ENCODE assay signal across 10 mouse cellular contexts in the genomic region with DNA sequence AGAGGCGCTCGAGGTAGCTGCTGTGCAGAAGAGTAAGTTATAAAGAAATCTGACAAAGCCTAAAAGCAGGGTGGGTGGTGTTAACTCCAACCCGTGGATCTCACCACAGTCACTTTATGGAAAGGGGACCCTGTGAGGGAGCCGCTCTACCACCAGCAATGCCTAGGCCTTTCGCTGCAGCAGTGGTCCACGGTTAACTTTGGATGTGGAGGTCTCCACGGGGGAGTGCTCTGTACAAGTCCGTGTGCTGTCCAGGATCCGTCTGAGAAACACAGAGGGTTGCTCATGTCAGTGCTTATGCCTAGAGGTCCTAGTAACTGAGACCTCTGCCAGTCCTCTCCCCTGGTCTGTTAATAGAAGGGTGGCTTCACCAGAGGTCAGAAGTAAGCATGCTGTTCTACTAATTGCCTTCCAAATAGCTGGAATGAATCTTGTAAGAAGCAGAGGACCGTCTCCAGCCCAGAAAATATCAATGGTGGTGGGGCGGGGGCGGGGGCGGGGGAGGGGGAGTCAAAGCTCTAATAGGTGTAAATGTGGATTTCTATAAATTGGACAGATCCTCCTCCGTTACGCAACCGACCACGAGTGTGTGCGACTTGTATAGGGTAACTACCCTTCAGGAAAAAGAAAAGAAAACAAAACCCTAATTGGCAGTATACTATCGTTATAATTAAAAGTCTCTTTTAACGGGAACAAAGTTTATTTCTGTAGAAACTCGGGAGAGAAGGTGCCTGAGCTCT.
A peak's percentile ranks its signal among the peaks of the same experiment; 100 is the strongest.
DNase-seq lines count a peak whose midpoint lies in the region; ATAC-seq and TF ChIP-seq lines count a peak whose summit lies in the region.
"Had no signal": no experiment of that assay in that cellular context is flagged by ENCODE, and none has a peak within 500 bp of the region (broad histone marks: within the 10 kb centered on the region; RNA-seq: fewer than 3 reads in every experiment).

No protein-coding gene starts in this region.

- H3K4me1 ChIP-seq in heart, embryonic 13.5 days: peaks cover 17% of the 10 kb centered on the region
- no peaks in the 10 kb centered on the region for H3K4me1 ChIP-seq in stomach, embryonic 14.5 days (ENCODE audit: control insufficient read depth, insufficient read depth, low read length)
- no peaks in the 10 kb centered on the region for H3K4me1 ChIP-seq in stomach, postnatal 0 days (replicated peaks; ENCODE audit: control insufficient read depth, insufficient read depth)
- peaks cover 26% of the 10 kb centered on the region for H3K4me1 ChIP-seq in limb, embryonic 14.5 days (ENCODE audit: control insufficient read depth, insufficient read depth, low read length)
- H3K4me1 ChIP-seq in stomach, embryonic 16.5 days (ENCODE audit: control insufficient read depth, insufficient read depth, low read length): no peaks in the 10 kb centered on the region; the same call in 1 of the 2 replicates

- no peak for ATAC-seq in heart, embryonic 13.5 days (ENCODE audit: extremely low read depth, insufficient number of reproducible peaks, low FRiP score, low TSS enrichment)
- ATAC-seq in stomach, embryonic 14.5 days (ENCODE audit: insufficient number of reproducible peaks, insufficient read depth, low FRiP score, low read depth): no peak
- ATAC-seq in stomach, postnatal 0 days (ENCODE audit: low FRiP score, low TSS enrichment): no peak
- no peak for ATAC-seq in limb, embryonic 14.5 days (ENCODE audit: low FRiP score, low read depth)
- no peak for ATAC-seq in stomach, embryonic 16.5 days (ENCODE audit: insufficient read depth, low FRiP score)
- ATAC-seq: Patski had no signal

- intact Hi-C loops in heart, postnatal 14 days (cut with DNase I): no loop called here

- H3K27me3 ChIP-seq in heart, embryonic 13.5 days (replicated peaks): peaks cover 80% of the 10 kb centered on the region
- H3K27me3 ChIP-seq in stomach, embryonic 14.5 days (ENCODE audit: control insufficient read depth, insufficient read depth, low read length): no peaks in the 10 kb centered on the region
- no peaks in the 10 kb centered on the region for H3K27me3 ChIP-seq in stomach, postnatal 0 days (ENCODE audit: control insufficient read depth, insufficient read depth, low read length)
- no peaks in the 10 kb centered on the region for H3K27me3 ChIP-seq in limb, embryonic 14.5 days (ENCODE audit: control insufficient read depth, insufficient read depth, low read length)
- H3K27me3 ChIP-seq in stomach, embryonic 16.5 days (ENCODE audit: control insufficient read depth, insufficient read depth, low read length): no peaks in the 10 kb centered on the region

- TF ChIP-seq EP300 in stomach, postnatal 0 days (optimal IDR thresholded peaks at IDR 0.05): no peak

- peak overlapping the region; percentile 58 for H3K9ac ChIP-seq in heart, embryonic 13.5 days
- H3K9ac ChIP-seq in stomach, embryonic 14.5 days (replicated peaks; ENCODE audit: low read depth, low read length): no peak overlapping the region
- H3K9ac ChIP-seq in stomach, postnatal 0 days (ENCODE audit: low read length): no peak overlapping the region
- H3K9ac ChIP-seq in limb, embryonic 14.5 days (ENCODE audit: low read depth, low read length, severe bottlenecking): no peak overlapping the region
- H3K9ac ChIP-seq in stomach, embryonic 16.5 days (ENCODE audit: low read length): no peak overlapping the region

- peak overlapping the region; percentile 62 for H3K4me2 ChIP-seq in heart, embryonic 13.5 days
- 0 out of 2 replicates have a peak overlapping the region, but pooled peaks have one; percentile 1 for H3K4me2 ChIP-seq in stomach, embryonic 14.5 days (replicated peaks; ENCODE audit: low read depth, low read length)
- no peak overlapping the region; the same call in 1 of the 2 replicates for H3K4me2 ChIP-seq in stomach, postnatal 0 days (replicated peaks; ENCODE audit: low read depth)
- peak overlapping the region; percentile 29; the same call in 1 of the 2 replicates for H3K4me2 ChIP-seq in limb, embryonic 14.5 days (replicated peaks; ENCODE audit: low read depth, low read length, severe bottlenecking)
- H3K4me2 ChIP-seq in stomach, embryonic 16.5 days (ENCODE audit: low read depth, low read length): peak overlapping the region; percentile 33

- H3K27ac ChIP-seq in heart, embryonic 13.5 days (replicated peaks): no peak overlapping the region
- no peak overlapping the region for H3K27ac ChIP-seq in stomach, embryonic 14.5 days (ENCODE audit: low read length)
- H3K27ac ChIP-seq in stomach, postnatal 0 days (replicated peaks): no peak overlapping the region
- H3K27ac ChIP-seq in limb, embryonic 14.5 days (replicated peaks; ENCODE audit: low read depth, low read length): no peak overlapping the region
- no peak overlapping the region for H3K27ac ChIP-seq in stomach, embryonic 16.5 days (ENCODE audit: low read length)

- WGBS in heart, embryonic 13.5 days: 28% methylated on average over 21 of the region's 21 CpGs
- WGBS in stomach, embryonic 14.5 days: 40% methylated on average over 21 of the region's 21 CpGs
- WGBS in stomach, postnatal 0 days: 43% methylated on average over 21 of the region's 21 CpGs
- 31% methylated on average over 21 of the region's 21 CpGs for WGBS in limb, embryonic 14.5 days
- WGBS in stomach, embryonic 16.5 days: 47% methylated on average over 21 of the region's 21 CpGs

- H3K9me3 ChIP-seq in heart, embryonic 13.5 days: no peaks in the 10 kb centered on the region
- no peaks in the 10 kb centered on the region; the same call in 1 of the 2 replicates for H3K9me3 ChIP-seq in stomach, embryonic 14.5 days (ENCODE audit: control insufficient read depth, low read depth, low read length)
- no peaks in the 10 kb centered on the region for H3K9me3 ChIP-seq in stomach, postnatal 0 days (ENCODE audit: control insufficient read depth, low read length)
- H3K9me3 ChIP-seq in limb, embryonic 14.5 days (ENCODE audit: control insufficient read depth, low read length): no peaks in the 10 kb centered on the region
- H3K9me3 ChIP-seq in stomach, embryonic 16.5 days (replicated peaks; ENCODE audit: control insufficient read depth, low read length): no peaks in the 10 kb centered on the region

- no peak for TF ChIP-seq CTCF in stomach, postnatal 0 days (IDR thresholded peaks at IDR 0.05; ENCODE audit: low read depth)

- no peaks in the 10 kb centered on the region for H3K36me3 ChIP-seq in heart, embryonic 13.5 days
- H3K36me3 ChIP-seq in stomach, embryonic 14.5 days (ENCODE audit: control insufficient read depth, insufficient read depth, low read length): no peaks in the 10 kb centered on the region
- H3K36me3 ChIP-seq in stomach, postnatal 0 days (ENCODE audit: control insufficient read depth, insufficient read depth, low read length): no peaks in the 10 kb centered on the region
- no peaks in the 10 kb centered on the region for H3K36me3 ChIP-seq in limb, embryonic 14.5 days (ENCODE audit: control insufficient read depth, insufficient read depth, low read length)
- H3K36me3 ChIP-seq in stomach, embryonic 16.5 days (ENCODE audit: control insufficient read depth, insufficient read depth, low read length): no peaks in the 10 kb centered on the region

- no peak for TF ChIP-seq POLR2A in limb, embryonic 14.5 days (IDR thresholded peaks at IDR 0.05; ENCODE audit: borderline replicate concordance, extremely low read depth, insufficient read depth, insufficient read length)

- DNase-seq in heart, postnatal 14 days: no peak
- no peak for DNase-seq in stomach, postnatal 0 days (ENCODE audit: low spot score)
- no peak for DNase-seq in limb, embryonic 14.5 days (ENCODE audit: low spot score)
- DNase-seq in layer of hippocampus, adult 18-20 months (ENCODE audit: low spot score in 2 of 2): no peak
- no peak for DNase-seq in T-cell, adult 2 months (ENCODE audit: low spot score)
- DNase-seq: thymus, postnatal 36 days had no signal

- H3K4me3 ChIP-seq in heart, embryonic 13.5 days: peak overlapping the region; percentile 34
- H3K4me3 ChIP-seq in stomach, embryonic 14.5 days (ENCODE audit: low read depth, low read length): no peak overlapping the region
- no peak overlapping the region for H3K4me3 ChIP-seq in stomach, postnatal 0 days (ENCODE audit: low read depth, low read length)
- no peak overlapping the region for H3K4me3 ChIP-seq in limb, embryonic 14.5 days (replicated peaks; ENCODE audit: low read length)
- H3K4me3 ChIP-seq in stomach, embryonic 16.5 days (replicated peaks; ENCODE audit: low read length): no peak overlapping the region
